Mouse (Mus musculus) brain, embryonic 14.5 days (tissue): Measurements from ENCODE around the gene Pxdn.

Source experiments
- CTCF ChIP-seq: fragments of 200-500 bp; IDR thresholded peaks from 2 replicates; pipeline ENCODE4 v1.5.1; 2012; ENCODE audit warnings: inconsistent platforms, mild to moderate bottlenecking, moderate library complexity, borderline replicate concordance; ENCODE audit not compliant: insufficient read depth, insufficient read length; ENCODE audit errors: extremely low read depth
- POLR2A ChIP-seq: fragments of 200-500 bp; IDR thresholded peaks from 2 replicates; pipeline ENCODE4 v1.6.1; 2012; ENCODE audit warnings: mild to moderate bottlenecking, inconsistent platforms, borderline replicate concordance; ENCODE audit not compliant: poor library complexity, insufficient read depth, insufficient read length, severe bottlenecking; ENCODE audit errors: extremely low read depth

GRCm38 (mm10) chr12:29939261-29939671, 1.9 kb downstream of the Pxdn start:
- no peak for TF ChIP-seq CTCF
- TF ChIP-seq POLR2A, result no peak
